Comparison of ENCODE assay signal across 9 mouse cellular contexts in genomic region chr1:135852044-135852756, GRCm38 (mm10). TPM values are rescaled to one million over a fixed set of nuclear protein-coding genes. Genes with fewer than 3 reads are reported as not detected.
A peak's percentile ranks its signal among the peaks of the same experiment; 100 is the strongest.
DNase-seq lines count a peak whose midpoint lies in the region; ATAC-seq lines count a peak whose summit lies in the region.
"Had no signal": no experiment of that assay in that cellular context is flagged by ENCODE, and none has a peak within 500 bp of the region (broad histone marks: within the 10 kb centered on the region; RNA-seq: fewer than 3 reads in every experiment).

No protein-coding gene starts in this region.

- H3K36me3 ChIP-seq in forebrain, embryonic 16.5 days (ENCODE audit: control insufficient read depth, insufficient read depth): no peaks in the 10 kb centered on the region
- no peaks in the 10 kb centered on the region for H3K36me3 ChIP-seq in midbrain, embryonic 13.5 days

- no peak overlapping the region for H3K4me3 ChIP-seq in forebrain, embryonic 16.5 days (replicated peaks; ENCODE audit: low read length)
- H3K4me3 ChIP-seq in midbrain, embryonic 13.5 days (replicated peaks): no peak overlapping the region

- no peak for ATAC-seq in cerebellum, adult (ENCODE audit: insufficient number of reproducible peaks, low FRiP score, low TSS enrichment)
- ATAC-seq in forebrain, embryonic 16.5 days: peak; percentile 58; the same call in 1 of the 2 replicates
- ATAC-seq in midbrain, embryonic 13.5 days: peak; percentile 57; the same call in 1 of the 2 replicates

- WGBS in forebrain, embryonic 16.5 days: 40% methylated on average over 13 of the region's 13 CpGs
- 48% methylated on average over 13 of the region's 13 CpGs for WGBS in midbrain, embryonic 13.5 days

- no peaks in the 10 kb centered on the region for H3K27me3 ChIP-seq in forebrain, embryonic 16.5 days (replicated peaks; ENCODE audit: control insufficient read depth, insufficient read depth, low read length)
- H3K27me3 ChIP-seq in midbrain, embryonic 13.5 days: no peaks in the 10 kb centered on the region

- H3K9me3 ChIP-seq in forebrain, embryonic 16.5 days (ENCODE audit: control insufficient read depth, low read length): no peaks in the 10 kb centered on the region
- no peaks in the 10 kb centered on the region for H3K9me3 ChIP-seq in midbrain, embryonic 13.5 days

- H3K4me1 ChIP-seq in forebrain, embryonic 16.5 days (replicated peaks; ENCODE audit: control insufficient read depth, insufficient read depth, low read length): peaks cover 4% of the 10 kb centered on the region; the same call in 1 of the 2 replicates
- H3K4me1 ChIP-seq in midbrain, embryonic 13.5 days (replicated peaks): peaks cover 19% of the 10 kb centered on the region

- no peak overlapping the region for H3K9ac ChIP-seq in forebrain, embryonic 16.5 days (replicated peaks; ENCODE audit: low read depth, low read length)
- H3K9ac ChIP-seq in midbrain, embryonic 13.5 days (replicated peaks): no peak overlapping the region

- peak; percentile 11 for DNase-seq in cerebellum, adult 9-11 months
- peak; percentile 85 for DNase-seq in 3T3-L1 (ENCODE audit: low read depth, low spot score)
- no peak for DNase-seq in thymus, adult 18-20 months
- DNase-seq in kidney, adult 8-10 months: no peak
- no peak for DNase-seq in gastrocnemius, adult 18-20 months (ENCODE audit: low spot score)
- DNase-seq: kidney, postnatal 25 days had no signal

- no peak overlapping the region for H3K4me2 ChIP-seq in forebrain, embryonic 16.5 days (ENCODE audit: low read length)
- H3K4me2 ChIP-seq in midbrain, embryonic 13.5 days (replicated peaks): 0 out of 2 replicates have a peak overlapping the region, but pooled peaks have one; percentile 5

- no peak overlapping the region for H3K27ac ChIP-seq in forebrain, embryonic 16.5 days (ENCODE audit: low read length)
- no peak overlapping the region for H3K27ac ChIP-seq in midbrain, embryonic 13.5 days

RNA-seq across cellular contexts. Expression of gene Tnnt2, which starts 16.0 kb away (rescaled TPM):
- 0.60 and 0.63 TPM in 2 replicates for polyA plus RNA-seq in forebrain, embryonic 16.5 days (2015; fragmentation: Nextera tagmentation; extraction: Ambion mirVana)
- 0.26 and 0.55 TPM in 2 replicates for polyA plus RNA-seq in midbrain, embryonic 13.5 days (2015; fragmentation: Nextera tagmentation; extraction: Ambion mirVana)
- 1 to 10 TPM; 3.3 to 4.3 TPM for total RNA-seq in gastrocnemius, adult 18-20 months (2021)

RNA-seq across cellular contexts. Expression of gene Lad1, which starts 33.8 kb away (rescaled TPM):
- polyA plus RNA-seq in forebrain, embryonic 16.5 days (2015; fragmentation: Nextera tagmentation; extraction: Ambion mirVana): 0.31 and 0.44 TPM in 2 replicates
- polyA plus RNA-seq in midbrain, embryonic 13.5 days (2015; fragmentation: Nextera tagmentation; extraction: Ambion mirVana): 0.36 and 0.37 TPM in 2 replicates
- total RNA-seq in gastrocnemius, adult 18-20 months (2021): under 1 TPM in 1 of 2 experiments, not detected in 1; 0.09 TPM

Comparison
In these comparisons a context has a peak if more than half of its experiments do, and no peak if none do; other contexts are left out.
1. DNase-seq: peak in cerebellum, adult 9-11 months (single experiment) and 3T3-L1 (single experiment); none in thymus, adult 18-20 months (0 of 2), kidney, adult 8-10 months (0 of 2) and gastrocnemius, adult 18-20 months (single experiment).